Mouse (Mus musculus) olfactory bulb, adult 2 months (tissue): Measurements from ENCODE around the gene Rflnb. TPM values are rescaled to one million over a fixed set of nuclear protein-coding genes. Genes with fewer than 3 reads are reported as not detected.

Experiments used
- H3K27ac ChIP-seq: fragments of 200-500 bp; 2 replicates; pipeline ENCODE4 v1.5.1; 2012; ENCODE audit warnings: low read depth, low read length; ENCODE audit not compliant: insufficient read depth
- H3K4me1 ChIP-seq: fragments of 200-500 bp; 2 replicates; pipeline ENCODE4 v1.6.1; 2012; ENCODE audit warnings: low read length; ENCODE audit not compliant: control insufficient read depth, insufficient read depth
- H3K4me3 ChIP-seq: fragments of 200-500 bp; 2 replicates; pipeline ENCODE4 v1.5.1; 2012; ENCODE audit warnings: mild to moderate bottlenecking, low read depth, low read length, moderate library complexity; ENCODE audit not compliant: insufficient read depth
- CTCF ChIP-seq: fragments of 200-500 bp; IDR thresholded peaks from 2 replicates; pipeline ENCODE4 v1.5.1; 2012; ENCODE audit warnings: low read depth, mild to moderate bottlenecking, low read length, moderate library complexity; ENCODE audit not compliant: insufficient read depth
- POLR2A ChIP-seq: fragments of 200-500 bp; IDR thresholded peaks from 2 replicates; pipeline ENCODE4 v1.6.1; 2012; ENCODE audit warnings: mild to moderate bottlenecking, low read depth, low read length, moderate library complexity; ENCODE audit not compliant: insufficient read depth
- WGBS: fragments of 180-500 bp; shearing (Covaris S2); methylation state at CpG from one replicate; pipeline ENCODE4 v1.1.7; 2018; 5-methylcytosine and 5-hydroxymethylcytosine counted together
- polyA plus RNA-seq: library from polyadenylated mRNA; stranded (reverse); fragments of >200 nt; gene quantifications from 2 replicates; pipeline ENCODE4 v1.2.4, GENCODE M21; 2012; ENCODE audit warnings: low replicate concordance; ENCODE audit not compliant: missing spikeins, insufficient read depth, insufficient read length

The Rflnb gene
- polyA plus RNA-seq, 1 experiment, result not detected

GRCm38 (mm10) chr11:76000701-76001100 lies 26.9 kb downstream of the Rflnb start:
- no peak overlapping the region for H3K4me3 ChIP-seq
- WGBS, result 80% methylated on average over 5 of the region's 5 CpGs
- H3K4me1 ChIP-seq, result 0 out of 2 replicates have a peak, but pooled peaks cover 6% of the 10 kb centered on the region
- TF ChIP-seq CTCF, result no peak
- TF ChIP-seq POLR2A, result no peak
- no peak overlapping the region for H3K27ac ChIP-seq

- Histone ChIP-seq H3K4me1 (0 out of 2 replicates have a peak, but pooled peaks cover 6% of the 10 kb centered on the region), H3K4me3 (peak within 1 kb of the TSS; percentile 54), H3K27ac (no peak within 1 kb of the TSS)
- 12% methylated on average over 36 of the region's 36 CpGs for WGBS
- TF ChIP-seq POLR2A (no peak), CTCF (peak; percentile 44; the same call in 1 of the 2 replicates)
Observed at GRCm38 (mm10) chr11:75999440-76000155, 28.0 kb downstream of the Rflnb start, which contains the start of gene 1700016K19Rik. TSS of gene 1700016K19Rik (plus strand) at chr11:75999912.

GRCm38 (mm10) chr11:75994357-75994756 lies 33.2 kb downstream of the Rflnb start:
- 52% methylated on average over 9 of the region's 9 CpGs for WGBS
- TF ChIP-seq CTCF (no peak), POLR2A (no peak)
- Histone ChIP-seq H3K27ac (no peak overlapping the region), H3K4me1 (0 out of 2 replicates have a peak, but pooled peaks cover under 1% of the 10 kb centered on the region), H3K4me3 (no peak overlapping the region)

GRCm38 (mm10) chr11:75992481-75992880 lies 35.1 kb downstream of the Rflnb start:
- Histone ChIP-seq H3K4me1 (no peaks in the 10 kb centered on the region), H3K27ac (no peak overlapping the region), H3K4me3 (no peak overlapping the region)
- WGBS, result 88% methylated on average over 8 of the region's 8 CpGs
- no peak for TF ChIP-seq POLR2A
- no peak for TF ChIP-seq CTCF

- 93% methylated on average over 8 of the region's 8 CpGs for WGBS
- H3K27ac ChIP-seq, result no peak overlapping the region
Observed at GRCm38 (mm10) chr11:75991911-75992310, 35.7 kb downstream of the Rflnb start.

GRCm38 (mm10) chr11:75990965-75991835 lies 36.4 kb downstream of the Rflnb start:
- Histone ChIP-seq H3K4me3 (no peak overlapping the region), H3K27ac (no peak overlapping the region), H3K4me1 (no peaks in the 10 kb centered on the region)
- WGBS, result 83% methylated on average over 15 of the region's 15 CpGs
- no peak for TF ChIP-seq POLR2A
- TF ChIP-seq CTCF, result no peak

More at GRCm38 (mm10) chr11:75991911-75992310, 35.7 kb downstream of the Rflnb start:
- Histone ChIP-seq H3K4me3 (no peak overlapping the region), H3K4me1 (no peaks in the 10 kb centered on the region)
- TF ChIP-seq POLR2A (no peak), CTCF (no peak)

GRCm38 (mm10) chr11:75985948-75986347 lies 41.6 kb downstream of the Rflnb start:
- 84% methylated on average over 7 of the region's 7 CpGs for WGBS
- H3K4me1 ChIP-seq, result no peaks in the 10 kb centered on the region
- no peak overlapping the region for H3K4me3 ChIP-seq
- H3K27ac ChIP-seq, result no peak overlapping the region
- TF ChIP-seq CTCF (no peak), POLR2A (no peak)

- Histone ChIP-seq H3K4me1 (no peaks in the 10 kb centered on the region), H3K4me3 (no peak overlapping the region), H3K27ac (no peak overlapping the region)
- TF ChIP-seq POLR2A (no peak), CTCF (no peak)
- 89% methylated on average over 1 of the region's 1 CpGs for WGBS
Observed at GRCm38 (mm10) chr11:75984581-75984980, 43.0 kb downstream of the Rflnb start.

- Histone ChIP-seq H3K4me3 (no peak overlapping the region), H3K27ac (no peak overlapping the region), H3K4me1 (no peaks in the 10 kb centered on the region)
- WGBS, result 64% methylated on average over 4 of the region's 4 CpGs
- TF ChIP-seq POLR2A (no peak), CTCF (no peak)
Observed at GRCm38 (mm10) chr11:75983194-75983593, 44.4 kb downstream of the Rflnb start.
